Mouse (Mus musculus) heart, adult 2 months (tissue): ENCODE results near the gene Spock2.

Experiments
- EP300 ChIP-seq: fragments of 200-500 bp; IDR thresholded peaks from 2 replicates; pipeline ENCODE4 v1.6.1; 2011; ENCODE audit warnings: low read depth, low read length, control low read depth; ENCODE audit not compliant: insufficient read depth
- POLR2A ChIP-seq: fragments of 200-500 bp; IDR thresholded peaks from 2 replicates; pipeline ENCODE4 v1.6.1; 2011; ENCODE audit warnings: mild to moderate bottlenecking, low read depth, low read length, control low read depth; ENCODE audit not compliant: insufficient read depth

DNA sequence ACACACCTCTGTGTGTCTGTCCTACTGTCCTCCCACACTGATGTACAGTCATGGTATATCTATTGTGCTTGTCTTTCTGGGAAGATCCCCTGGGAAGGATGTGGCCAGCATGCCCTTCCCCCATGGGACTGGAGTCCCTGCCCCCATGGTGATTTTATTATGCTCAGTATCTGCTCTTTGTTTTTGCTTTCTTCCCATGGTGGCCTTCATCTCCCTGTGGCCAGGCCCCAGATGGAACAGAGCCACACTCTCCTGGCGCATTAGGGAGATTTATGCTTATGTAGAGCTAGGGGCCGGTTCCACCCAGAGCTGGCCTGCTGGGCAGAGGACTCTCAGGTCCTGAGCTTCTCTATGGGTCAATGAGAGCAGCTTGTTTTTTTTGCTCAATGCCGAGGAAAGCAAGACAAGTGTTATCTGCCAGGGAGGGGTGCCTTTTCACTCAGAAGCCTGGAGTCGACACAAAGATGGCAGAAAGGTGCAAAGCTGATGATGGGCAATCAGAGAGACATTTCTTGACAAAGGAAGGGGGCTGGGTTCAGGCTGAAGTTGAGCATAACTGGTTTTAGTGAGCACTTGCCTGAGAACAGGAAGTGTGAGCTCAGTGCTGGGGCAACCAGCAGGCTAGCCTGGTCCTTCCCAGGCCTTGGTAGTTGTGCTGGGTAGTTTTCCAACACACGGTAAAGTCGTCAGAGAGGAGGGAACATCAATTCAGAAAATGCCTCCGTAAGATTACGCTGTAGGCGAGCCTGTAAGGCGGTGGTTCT, 64.5 kb downstream of the Spock2 start:
- TF ChIP-seq POLR2A (no peak), EP300 (no peak)
